Mouse (Mus musculus): ENCODE data around the gene Tipin. TPM values are rescaled to one million over a fixed set of nuclear protein-coding genes. Genes with fewer than 3 reads are reported as not detected.

Gene Tipin
- polyA plus RNA-seq, 1 experiment from 2014 or later: 241 TPM

DNA sequence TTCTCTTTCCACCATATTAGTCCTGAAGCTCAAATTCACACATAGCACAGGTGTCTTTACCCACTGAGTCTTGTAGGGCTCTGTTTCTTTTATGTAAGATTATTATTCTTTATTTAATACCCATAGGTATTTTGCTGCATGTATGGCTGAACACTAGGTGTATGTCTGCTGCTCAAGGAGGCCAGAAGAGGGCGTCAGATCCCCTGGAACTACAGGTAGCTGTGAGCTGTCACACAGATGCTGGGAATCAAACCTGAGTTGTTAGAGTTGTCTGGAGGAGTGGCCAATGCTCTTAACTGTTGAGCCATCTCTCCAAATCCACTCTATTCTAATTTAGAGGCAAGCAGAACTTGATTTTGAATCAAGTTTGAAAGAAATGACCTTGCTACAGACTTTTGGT lies 30.7 kb downstream of the Tipin start:
- ATAC-seq (replicated peaks; ENCODE audit: low FRiP score, low TSS enrichment, low read depth) (no peak), DNase-seq (ENCODE audit: low spot score) (no peak)
- Histone ChIP-seq H3K36me3 (ENCODE audit: control insufficient read depth, insufficient read depth, low read length) (peaks cover 66% of the 10 kb centered on the region), H3K4me3 (ENCODE audit: low read depth, low read length) (no peak overlapping the region), H3K27me3 (replicated peaks; ENCODE audit: control insufficient read depth, insufficient read depth, low read length) (no peaks in the 10 kb centered on the region), H3K4me1 (replicated peaks; ENCODE audit: control insufficient read depth, insufficient read depth, low read length) (no peaks in the 10 kb centered on the region), H3K9ac (ENCODE audit: low read length) (no peak overlapping the region), H3K4me2 (ENCODE audit: low read length) (no peak overlapping the region), H3K9me3 (ENCODE audit: control insufficient read depth, low read length) (no peaks in the 10 kb centered on the region), H3K27ac (ENCODE audit: low read depth) (no peak overlapping the region)
- WGBS: 45% methylated on average over 1 of the region's 1 CpGs

DNA sequence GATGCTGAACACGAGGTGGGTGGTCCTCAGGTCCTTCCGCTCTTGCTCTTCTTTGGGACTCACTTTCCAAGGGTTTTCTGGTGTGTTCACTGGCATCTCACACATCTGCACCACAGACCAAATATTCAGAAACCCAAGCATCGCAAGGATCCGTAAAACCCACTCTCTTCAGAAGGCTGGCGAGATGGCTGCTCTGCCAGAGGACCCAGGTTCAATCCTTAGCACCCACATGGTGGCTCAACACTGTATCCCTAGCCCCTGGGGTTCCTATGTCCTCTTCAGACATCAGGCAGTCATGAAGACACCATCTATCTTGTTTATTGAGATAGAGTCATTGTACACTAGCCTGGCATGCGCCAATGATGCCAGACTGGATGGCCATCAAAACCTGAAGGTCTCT lies 33.3 kb downstream of the Tipin start:
- Histone ChIP-seq H3K4me3 (ENCODE audit: low read depth, low read length) (no peak overlapping the region), H3K36me3 (ENCODE audit: control insufficient read depth, insufficient read depth, low read length) (peaks cover 73% of the 10 kb centered on the region), H3K9ac (ENCODE audit: low read length) (no peak overlapping the region), H3K9me3 (ENCODE audit: control insufficient read depth, low read length) (no peaks in the 10 kb centered on the region), H3K27me3 (replicated peaks; ENCODE audit: control insufficient read depth, insufficient read depth, low read length) (no peaks in the 10 kb centered on the region), H3K4me2 (ENCODE audit: low read length) (no peak overlapping the region), H3K27ac (ENCODE audit: low read depth) (no peak overlapping the region), H3K4me1 (replicated peaks; ENCODE audit: control insufficient read depth, insufficient read depth, low read length) (no peaks in the 10 kb centered on the region)
- no peak for ATAC-seq (replicated peaks; ENCODE audit: low FRiP score, low TSS enrichment, low read depth)
- no peak for DNase-seq (ENCODE audit: low spot score)
- 98% methylated on average over 6 of the region's 6 CpGs for WGBS

DNA sequence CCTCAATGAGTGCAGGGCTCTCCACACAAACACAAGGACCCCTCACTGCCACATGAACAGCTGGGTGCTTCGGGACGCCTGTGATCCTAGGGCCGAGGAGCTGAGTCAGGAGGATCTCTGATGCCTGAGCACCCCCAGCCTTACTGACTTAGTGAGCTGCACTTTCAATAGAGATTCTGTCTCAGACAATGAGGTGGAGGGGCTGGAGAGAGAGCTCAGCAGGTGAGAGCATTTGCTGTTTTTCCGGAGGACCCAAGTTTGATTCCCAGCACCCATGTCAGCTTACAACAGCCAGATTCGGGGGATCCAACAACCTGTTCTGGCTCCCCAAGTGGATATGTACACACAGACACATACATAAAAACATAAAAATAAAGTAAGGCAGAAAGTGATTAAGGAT lies 35.6 kb downstream of the Tipin start:
- DNase-seq (ENCODE audit: low spot score) (no peak), ATAC-seq (replicated peaks; ENCODE audit: low FRiP score, low TSS enrichment, low read depth) (no peak)
- Histone ChIP-seq H3K4me1 (replicated peaks; ENCODE audit: control insufficient read depth, insufficient read depth, low read length) (no peaks in the 10 kb centered on the region), H3K27me3 (replicated peaks; ENCODE audit: control insufficient read depth, insufficient read depth, low read length) (no peaks in the 10 kb centered on the region), H3K4me3 (ENCODE audit: low read depth, low read length) (no peak overlapping the region), H3K36me3 (ENCODE audit: control insufficient read depth, insufficient read depth, low read length) (peaks cover 74% of the 10 kb centered on the region), H3K27ac (ENCODE audit: low read depth) (no peak overlapping the region), H3K4me2 (ENCODE audit: low read length) (no peak overlapping the region), H3K9me3 (ENCODE audit: control insufficient read depth, low read length) (no peaks in the 10 kb centered on the region), H3K9ac (ENCODE audit: low read length) (no peak overlapping the region)
- 95% methylated on average over 5 of the region's 5 CpGs for WGBS

DNA sequence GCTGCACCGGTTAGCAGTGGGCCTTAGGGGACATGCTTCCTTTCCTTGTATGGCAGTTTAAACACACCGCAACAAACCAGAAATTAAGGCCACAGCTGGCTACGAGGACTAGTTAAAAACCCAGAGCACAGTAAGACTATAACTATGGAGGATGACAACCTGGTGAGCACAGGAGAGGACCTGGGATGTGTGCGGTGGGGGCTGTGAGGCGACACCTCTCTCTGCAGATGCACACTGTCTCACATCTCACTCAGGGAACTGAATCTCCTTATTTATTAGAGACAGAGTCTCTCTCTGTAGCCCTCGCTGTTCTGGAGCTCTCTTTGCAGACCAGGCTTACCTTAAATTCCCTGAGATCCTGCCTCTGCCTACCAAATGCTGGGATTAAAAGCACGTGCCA lies 42.6 kb downstream of the Tipin start:
- no peak for ATAC-seq (replicated peaks; ENCODE audit: low FRiP score, low TSS enrichment, low read depth)
- no peak overlapping the region for H3K4me2 ChIP-seq (ENCODE audit: low read length)
- H3K27me3 ChIP-seq (replicated peaks; ENCODE audit: control insufficient read depth, insufficient read depth, low read length): no peaks in the 10 kb centered on the region
- H3K27ac ChIP-seq (ENCODE audit: low read depth): no peak overlapping the region
- no peak overlapping the region for H3K9ac ChIP-seq (ENCODE audit: low read length)
- no peak for DNase-seq (ENCODE audit: low spot score)
- H3K9me3 ChIP-seq (ENCODE audit: control insufficient read depth, low read length): no peaks in the 10 kb centered on the region
- H3K4me3 ChIP-seq (ENCODE audit: low read depth, low read length): no peak overlapping the region
- peaks cover 75% of the 10 kb centered on the region for H3K36me3 ChIP-seq (ENCODE audit: control insufficient read depth, insufficient read depth, low read length)
- WGBS: 94% methylated on average over 7 of the region's 7 CpGs
- H3K4me1 ChIP-seq (replicated peaks; ENCODE audit: control insufficient read depth, insufficient read depth, low read length): no peaks in the 10 kb centered on the region

DNA sequence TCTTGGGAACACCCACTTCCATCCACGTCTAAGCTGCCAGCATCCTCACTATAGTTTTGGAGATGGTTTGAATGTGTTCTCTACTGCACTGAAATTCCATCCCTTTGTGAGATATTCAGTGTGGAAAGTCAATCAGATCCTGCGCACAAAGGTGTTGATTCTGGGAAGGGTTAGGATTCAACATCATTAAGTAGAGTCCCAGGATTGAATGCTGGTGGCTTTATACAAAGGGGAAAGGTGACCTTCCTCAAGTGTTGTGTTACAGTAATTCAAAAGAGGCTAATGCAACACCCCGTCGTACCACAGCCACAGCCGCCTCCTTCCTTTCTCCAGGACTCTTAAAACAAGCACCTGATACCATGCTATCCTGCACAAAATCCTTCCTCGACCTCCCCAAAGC lies 54.4 kb downstream of the Tipin start:
- no peaks in the 10 kb centered on the region for H3K27me3 ChIP-seq (replicated peaks; ENCODE audit: control insufficient read depth, insufficient read depth, low read length)
- 88% methylated on average over 6 of the region's 6 CpGs for WGBS
- no peak for ATAC-seq (replicated peaks; ENCODE audit: low FRiP score, low TSS enrichment, low read depth)
- no peak overlapping the region for H3K4me2 ChIP-seq (ENCODE audit: low read length)
- peaks cover 23% of the 10 kb centered on the region for H3K36me3 ChIP-seq (ENCODE audit: control insufficient read depth, insufficient read depth, low read length)
- peaks cover 4% of the 10 kb centered on the region; the same call in 1 of the 2 replicates for H3K4me1 ChIP-seq (replicated peaks; ENCODE audit: control insufficient read depth, insufficient read depth, low read length)
- H3K27ac ChIP-seq (ENCODE audit: low read depth): no peak overlapping the region
- H3K9ac ChIP-seq (ENCODE audit: low read length): no peak overlapping the region
- H3K9me3 ChIP-seq (ENCODE audit: control insufficient read depth, low read length): no peaks in the 10 kb centered on the region
- DNase-seq (ENCODE audit: low spot score): no peak
- H3K4me3 ChIP-seq (ENCODE audit: low read depth, low read length): no peak overlapping the region

DNA sequence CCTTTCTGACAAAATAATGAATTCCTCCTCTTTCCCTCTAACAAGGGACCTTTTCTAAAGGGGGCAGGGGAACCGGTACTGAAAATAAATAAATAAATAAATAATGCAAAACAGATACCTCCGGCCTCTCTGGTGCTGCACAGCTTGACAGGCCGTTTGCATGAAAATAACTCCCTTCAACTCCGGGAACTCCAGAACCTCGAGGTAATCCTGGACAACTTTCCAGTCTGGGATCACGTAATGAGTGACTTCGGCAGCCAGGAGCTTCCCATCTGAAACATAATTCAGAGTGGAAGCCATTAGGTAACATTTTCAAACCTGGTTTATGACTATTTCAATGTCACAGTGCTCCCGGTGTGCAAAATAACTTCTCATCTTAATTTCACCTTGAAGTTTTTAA lies 58.0 kb downstream of the Tipin start:
- Histone ChIP-seq H3K36me3 (ENCODE audit: control insufficient read depth, insufficient read depth, low read length) (peaks cover 23% of the 10 kb centered on the region), H3K4me3 (ENCODE audit: low read depth, low read length) (no peak overlapping the region; the same call in 1 of the 2 replicates), H3K9me3 (ENCODE audit: control insufficient read depth, low read length) (no peaks in the 10 kb centered on the region), H3K9ac (ENCODE audit: low read length) (no peak overlapping the region), H3K27ac (ENCODE audit: low read depth) (no peak overlapping the region), H3K27me3 (replicated peaks; ENCODE audit: control insufficient read depth, insufficient read depth, low read length) (no peaks in the 10 kb centered on the region), H3K4me1 (replicated peaks; ENCODE audit: control insufficient read depth, insufficient read depth, low read length) (peaks cover 4% of the 10 kb centered on the region; the same call in 1 of the 2 replicates), H3K4me2 (ENCODE audit: low read length) (peak overlapping the region; percentile 76)
- ATAC-seq (replicated peaks; ENCODE audit: low FRiP score, low TSS enrichment, low read depth) (no peak), DNase-seq (ENCODE audit: low spot score) (no peak)
- 45% methylated on average over 8 of the region's 8 CpGs for whole genome bisulfite sequencing

DNA sequence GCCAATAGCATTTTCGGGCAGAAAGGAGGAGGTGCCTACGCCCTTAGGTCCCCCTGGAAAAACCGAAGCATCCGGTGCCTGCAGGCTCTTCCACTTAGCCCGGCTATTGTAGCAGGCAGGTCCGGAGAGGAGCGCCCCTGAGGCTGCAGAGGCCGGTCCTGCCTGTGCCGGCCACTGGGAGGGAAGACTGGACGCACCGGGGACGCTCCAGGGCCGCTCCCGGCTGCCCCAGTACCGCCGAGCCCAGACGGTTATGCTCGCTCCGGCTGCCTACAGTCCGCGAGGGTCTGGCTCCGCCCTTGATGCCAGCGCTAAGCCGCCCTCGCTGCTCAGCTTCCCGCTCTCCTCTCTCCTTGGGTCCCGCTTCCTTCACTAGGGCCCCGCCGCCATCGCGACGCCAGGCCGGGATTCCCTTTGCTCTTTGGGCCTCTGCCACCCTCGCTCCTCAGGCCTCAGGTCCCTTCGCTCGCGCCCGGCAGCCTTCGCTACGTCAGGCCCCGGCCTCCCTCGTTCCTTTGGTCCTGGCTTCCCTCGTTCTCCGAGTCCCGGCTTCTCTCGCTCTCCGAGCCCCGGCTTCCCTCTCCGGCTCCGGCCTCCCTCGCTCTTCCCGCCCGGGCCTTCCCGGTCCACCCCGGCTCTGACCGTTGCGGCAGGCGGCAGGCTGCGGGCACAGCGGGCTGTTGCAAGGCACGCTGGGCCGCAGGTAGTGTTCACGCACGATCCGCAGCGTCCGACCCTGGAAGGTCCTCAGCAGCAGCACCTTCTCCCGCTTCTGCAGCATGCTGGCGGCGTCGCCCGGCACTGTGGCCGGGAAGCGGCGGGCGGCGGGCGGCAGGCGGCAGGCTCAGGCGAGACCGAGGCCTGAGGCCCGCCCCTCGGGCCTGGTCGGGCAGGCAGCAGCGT lies 59.2 kb downstream of the Tipin start:
- Histone ChIP-seq H3K4me2 (ENCODE audit: low read length) (peak overlapping the region; percentile 76), H3K27ac (ENCODE audit: low read depth) (peak overlapping the region; percentile 100), H3K4me3 (ENCODE audit: low read depth, low read length) (peak overlapping the region; percentile 65), H3K4me1 (replicated peaks; ENCODE audit: control insufficient read depth, insufficient read depth, low read length) (peaks cover 4% of the 10 kb centered on the region; the same call in 1 of the 2 replicates), H3K9ac (ENCODE audit: low read length) (peak overlapping the region; percentile 99), H3K27me3 (replicated peaks; ENCODE audit: control insufficient read depth, insufficient read depth, low read length) (no peaks in the 10 kb centered on the region), H3K9me3 (ENCODE audit: control insufficient read depth, low read length) (no peaks in the 10 kb centered on the region), H3K36me3 (ENCODE audit: control insufficient read depth, insufficient read depth, low read length) (peaks cover 20% of the 10 kb centered on the region)
- under 1% methylated on average over 85 of the region's 85 CpGs for WGBS
- ATAC-seq (replicated peaks; ENCODE audit: low FRiP score, low TSS enrichment, low read depth) (peak; percentile 80), DNase-seq (ENCODE audit: low spot score) (peak; percentile 96)

DNA sequence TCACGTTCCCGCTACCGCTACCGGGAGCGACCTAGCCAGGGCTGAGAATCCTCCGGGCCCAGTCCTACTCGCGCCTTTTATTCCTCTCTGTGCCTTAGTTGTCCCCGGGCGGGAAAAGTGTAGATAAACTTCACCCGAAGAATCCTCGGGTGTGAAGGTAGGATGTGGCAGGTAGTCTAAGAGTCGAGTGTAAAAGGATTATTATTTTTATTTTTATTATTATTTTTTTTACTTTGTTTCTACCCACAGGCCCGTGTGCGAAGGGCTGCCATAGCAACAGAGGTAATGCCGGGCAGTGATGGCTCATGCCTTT lies 59.8 kb downstream of the Tipin start, which contains the start of gene Dis3l:
Dis3l (minus strand) TSS at position 35 of the 313 bp plus-strand sequence.
- WGBS: 10% methylated on average over 16 of the region's 16 CpGs
- Histone ChIP-seq H3K36me3 (ENCODE audit: control insufficient read depth, insufficient read depth, low read length) (peaks cover 19% of the 10 kb centered on the region), H3K4me3 (ENCODE audit: low read depth, low read length) (peak within 1 kb of the TSS; percentile 65), H3K9me3 (ENCODE audit: control insufficient read depth, low read length) (no peaks in the 10 kb centered on the region), H3K9ac (ENCODE audit: low read length) (peak within 1 kb of the TSS; percentile 99), H3K4me1 (replicated peaks; ENCODE audit: control insufficient read depth, insufficient read depth, low read length) (peaks cover 4% of the 10 kb centered on the region; the same call in 1 of the 2 replicates), H3K27ac (ENCODE audit: low read depth) (peak within 1 kb of the TSS; percentile 100), H3K27me3 (replicated peaks; ENCODE audit: control insufficient read depth, insufficient read depth, low read length) (no peaks in the 10 kb centered on the region), H3K4me2 (ENCODE audit: low read length) (peak within 1 kb of the TSS; percentile 76)
- ATAC-seq (replicated peaks; ENCODE audit: low FRiP score, low TSS enrichment, low read depth) (no peak), DNase-seq (ENCODE audit: low spot score) (no peak)

DNA sequence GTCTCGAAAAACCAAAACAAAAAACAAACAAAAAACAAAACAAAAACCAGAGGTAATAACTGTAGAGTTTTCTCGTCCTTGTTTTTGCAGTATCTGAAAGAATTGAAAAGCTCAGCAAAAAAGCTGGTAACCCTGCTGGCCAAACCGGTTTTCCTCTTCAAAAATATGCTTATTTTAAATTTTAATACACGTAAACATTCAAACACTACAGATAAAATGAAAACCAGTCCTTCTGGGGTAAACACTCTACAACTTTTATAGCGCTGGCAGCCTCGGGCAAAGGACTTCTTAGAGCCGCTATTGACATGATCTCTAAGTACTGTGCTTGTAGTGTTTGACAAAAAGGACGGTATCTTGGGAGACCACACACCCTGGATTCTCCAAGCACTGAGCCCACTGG lies 60.3 kb downstream of the Tipin start:
- peak overlapping the region; percentile 100; the same call in 1 of the 2 replicates for H3K27ac ChIP-seq (ENCODE audit: low read depth)
- H3K9me3 ChIP-seq (ENCODE audit: control insufficient read depth, low read length): no peaks in the 10 kb centered on the region
- peak overlapping the region; percentile 76 for H3K4me2 ChIP-seq (ENCODE audit: low read length)
- peaks cover 4% of the 10 kb centered on the region; the same call in 1 of the 2 replicates for H3K4me1 ChIP-seq (replicated peaks; ENCODE audit: control insufficient read depth, insufficient read depth, low read length)
- H3K4me3 ChIP-seq (ENCODE audit: low read depth, low read length): peak overlapping the region; percentile 65; the same call in 1 of the 2 replicates
- no peaks in the 10 kb centered on the region for H3K27me3 ChIP-seq (replicated peaks; ENCODE audit: control insufficient read depth, insufficient read depth, low read length)
- DNase-seq (ENCODE audit: low spot score) (no peak), ATAC-seq (replicated peaks; ENCODE audit: low FRiP score, low TSS enrichment, low read depth) (no peak)
- 76% methylated on average over 8 of the region's 8 CpGs for WGBS
- H3K9ac ChIP-seq (ENCODE audit: low read length): peak overlapping the region; percentile 99
- peaks cover 15% of the 10 kb centered on the region for H3K36me3 ChIP-seq (ENCODE audit: control insufficient read depth, insufficient read depth, low read length)

Data from intestine, embryonic 14.5 days (tissue).